Mouse (Mus musculus) limb, embryonic 15.5 days (tissue): Measurements from ENCODE around the gene Grik4. TPM values are rescaled to one million over a fixed set of nuclear protein-coding genes. Genes with fewer than 3 reads are reported as not detected.
"Not testable (repeated sequence)": the region's sequence is repeated elsewhere in the genome, so short reads cannot be mapped to it uniquely, and the experiment has no call there.

ENCODE experiments used
- ATAC-seq: fragments of 200-750 bp; cut with Nextera tagmentation; 2 replicates; pipeline ENCODE4 v1.8.0; 2017; ENCODE audit warnings: low read depth, moderate TSS enrichment; ENCODE audit not compliant: insufficient number of reproducible peaks, low FRiP score, low TSS enrichment
- H3K27ac ChIP-seq: fragments of 300-500 bp; sonication (generic); 2 replicates; pipeline ENCODE4 v1.5.1; 2015; ENCODE audit warnings: moderate library complexity, mild to moderate bottlenecking, inconsistent platforms
- H3K27me3 ChIP-seq: fragments of 300-500 bp; sonication (generic); 2 replicates; pipeline ENCODE4 v1.6.1; 2015; ENCODE audit warnings: inconsistent platforms
- H3K36me3 ChIP-seq: fragments of 300-500 bp; sonication (generic); 2 replicates; pipeline ENCODE4 v1.6.1; 2015; ENCODE audit warnings: inconsistent platforms
- H3K4me1 ChIP-seq: fragments of 300-500 bp; sonication (generic); 2 replicates; pipeline ENCODE4 v1.6.1; 2015; ENCODE audit warnings: inconsistent platforms
- H3K4me2 ChIP-seq: fragments of 300-500 bp; sonication (generic); 2 replicates; pipeline ENCODE4 v1.6.1; 2015; ENCODE audit warnings: mild to moderate bottlenecking, inconsistent platforms
- H3K4me3 ChIP-seq: fragments of 300-500 bp; sonication (generic); 2 replicates; pipeline ENCODE4 v1.5.1; 2015; ENCODE audit warnings: mild to moderate bottlenecking, inconsistent platforms
- H3K9ac ChIP-seq: fragments of 300-500 bp; sonication (generic); 2 replicates; pipeline ENCODE4 v1.6.1; 2015; ENCODE audit warnings: inconsistent platforms
- H3K9me3 ChIP-seq: fragments of 300-500 bp; sonication (generic); 2 replicates; pipeline ENCODE4 v1.6.1; 2016; ENCODE audit warnings: inconsistent platforms
- WGBS: fragments of 180-500 bp; shearing (Covaris S2); methylation state at CpG from one replicate; pipeline ENCODE4 v1.1.7; 2015; 5-methylcytosine and 5-hydroxymethylcytosine counted together
- polyA plus RNA-seq: library from polyadenylated mRNA; unstranded; fragments of >200 nt; fragmentation: Nextera tagmentation; extraction: Ambion mirVana; gene quantifications from 2 replicates; pipeline ENCODE4 v1.2.1, GENCODE M21; 2015

The Grik4 gene
- polyA plus RNA-seq, 1 experiment from 2014 or later: 1.4 TPM

- ATAC-seq: no peak
- H3K9ac ChIP-seq: no peak overlapping the region
Measured at GRCm38 (mm10) chr9:42792381-42792780, 151.9 kb downstream of the Grik4 start.

GRCm38 (mm10) chr9:42791779-42792178, 152.5 kb downstream of the Grik4 start:
- WGBS: 39% methylated on average over 12 of the region's 12 CpGs
- no peaks in the 10 kb centered on the region for H3K4me1 ChIP-seq
- ATAC-seq: no peak
- no peak overlapping the region for H3K9ac ChIP-seq
- H3K36me3 ChIP-seq: no peaks in the 10 kb centered on the region
- no peaks in the 10 kb centered on the region for H3K9me3 ChIP-seq
- H3K4me2 ChIP-seq: no peak overlapping the region
- no peak overlapping the region for H3K27ac ChIP-seq
- no peak overlapping the region for H3K4me3 ChIP-seq
- peaks cover 11% of the 10 kb centered on the region for H3K27me3 ChIP-seq

More at GRCm38 (mm10) chr9:42792381-42792780, 151.9 kb downstream of the Grik4 start:
- Histone ChIP-seq H3K27me3 (peaks cover 11% of the 10 kb centered on the region), H3K27ac (no peak overlapping the region), H3K36me3 (no peaks in the 10 kb centered on the region), H3K4me1 (no peaks in the 10 kb centered on the region), H3K4me3 (no peak overlapping the region), H3K9me3 (no peaks in the 10 kb centered on the region), H3K4me2 (no peak overlapping the region)
- 68% methylated on average over 5 of the region's 5 CpGs for WGBS

GRCm38 (mm10) chr9:42791346-42791745, 152.9 kb downstream of the Grik4 start:
- H3K4me1 ChIP-seq: no peaks in the 10 kb centered on the region
- WGBS: 58% methylated on average over 4 of the region's 4 CpGs
- H3K27me3 ChIP-seq: peaks cover 11% of the 10 kb centered on the region
- no peak overlapping the region for H3K4me3 ChIP-seq
- H3K36me3 ChIP-seq: no peaks in the 10 kb centered on the region
- ATAC-seq: no peak
- H3K9me3 ChIP-seq: no peaks in the 10 kb centered on the region
- H3K9ac ChIP-seq: no peak overlapping the region
- H3K4me2 ChIP-seq: no peak overlapping the region
- no peak overlapping the region for H3K27ac ChIP-seq

- H3K27me3 ChIP-seq: peaks cover 8% of the 10 kb centered on the region
- H3K4me3 ChIP-seq: no peak overlapping the region
- no peak overlapping the region for H3K9ac ChIP-seq
- no peaks in the 10 kb centered on the region for H3K9me3 ChIP-seq
- ATAC-seq: no peak
- no peak overlapping the region for H3K4me2 ChIP-seq
- 26% methylated on average over 8 of the region's 8 CpGs for WGBS
- no peak overlapping the region for H3K27ac ChIP-seq
- H3K4me1 ChIP-seq: no peaks in the 10 kb centered on the region
- no peaks in the 10 kb centered on the region for H3K36me3 ChIP-seq
Measured at GRCm38 (mm10) chr9:42788471-42788870, 155.8 kb downstream of the Grik4 start.

DNA sequence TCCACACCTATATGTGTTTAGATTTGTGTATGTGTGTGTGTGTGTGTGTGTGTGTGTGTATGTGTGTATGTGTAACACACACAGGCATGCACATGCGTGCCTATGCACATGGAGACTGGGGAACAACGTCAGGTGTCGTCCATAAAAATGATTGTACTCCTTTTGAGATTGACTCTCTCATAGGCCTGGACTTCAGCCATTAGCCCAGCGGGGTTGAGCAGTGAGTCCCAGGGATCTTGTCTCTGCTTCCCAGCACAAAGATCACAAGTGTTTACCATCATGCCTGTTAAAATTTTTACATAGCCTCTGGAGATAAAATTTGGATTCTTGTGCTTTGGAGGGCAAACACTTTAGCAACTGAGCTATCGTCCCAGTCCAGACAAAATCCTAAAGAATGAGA, 157.4 kb downstream of the Grik4 start:
- Histone ChIP-seq H3K4me1 (no peaks in the 10 kb centered on the region), H3K27me3 (no peaks in the 10 kb centered on the region), H3K4me3 (no peak overlapping the region), H3K4me2 (no peak overlapping the region), H3K9me3 (no peaks in the 10 kb centered on the region), H3K27ac (no peak overlapping the region), H3K36me3 (no peaks in the 10 kb centered on the region), H3K9ac (no peak overlapping the region)
- ATAC-seq: no peak
- 56% methylated on average over 5 of the region's 5 CpGs for WGBS

GRCm38 (mm10) chr9:42786286-42786685, 158.0 kb downstream of the Grik4 start:
- Histone ChIP-seq H3K27me3 (no peaks in the 10 kb centered on the region), H3K4me1 (no peaks in the 10 kb centered on the region), H3K36me3 (no peaks in the 10 kb centered on the region), H3K9ac (no peak overlapping the region), H3K4me2 (no peak overlapping the region), H3K4me3 (no peak overlapping the region), H3K27ac (no peak overlapping the region), H3K9me3 (no peaks in the 10 kb centered on the region)
- 69% methylated on average over 2 of the region's 2 CpGs for WGBS
- no peak for ATAC-seq

- H3K9ac ChIP-seq: no peak overlapping the region
- WGBS: 62% methylated on average over 10 of the region's 10 CpGs
- no peak overlapping the region for H3K27ac ChIP-seq
- no peaks in the 10 kb centered on the region for H3K27me3 ChIP-seq
- no peaks in the 10 kb centered on the region for H3K9me3 ChIP-seq
- no peak overlapping the region for H3K4me2 ChIP-seq
- no peaks in the 10 kb centered on the region for H3K4me1 ChIP-seq
- no peaks in the 10 kb centered on the region for H3K36me3 ChIP-seq
- no peak for ATAC-seq
- no peak overlapping the region for H3K4me3 ChIP-seq
Measured at GRCm38 (mm10) chr9:42785173-42785830, 159.0 kb downstream of the Grik4 start.

DNA sequence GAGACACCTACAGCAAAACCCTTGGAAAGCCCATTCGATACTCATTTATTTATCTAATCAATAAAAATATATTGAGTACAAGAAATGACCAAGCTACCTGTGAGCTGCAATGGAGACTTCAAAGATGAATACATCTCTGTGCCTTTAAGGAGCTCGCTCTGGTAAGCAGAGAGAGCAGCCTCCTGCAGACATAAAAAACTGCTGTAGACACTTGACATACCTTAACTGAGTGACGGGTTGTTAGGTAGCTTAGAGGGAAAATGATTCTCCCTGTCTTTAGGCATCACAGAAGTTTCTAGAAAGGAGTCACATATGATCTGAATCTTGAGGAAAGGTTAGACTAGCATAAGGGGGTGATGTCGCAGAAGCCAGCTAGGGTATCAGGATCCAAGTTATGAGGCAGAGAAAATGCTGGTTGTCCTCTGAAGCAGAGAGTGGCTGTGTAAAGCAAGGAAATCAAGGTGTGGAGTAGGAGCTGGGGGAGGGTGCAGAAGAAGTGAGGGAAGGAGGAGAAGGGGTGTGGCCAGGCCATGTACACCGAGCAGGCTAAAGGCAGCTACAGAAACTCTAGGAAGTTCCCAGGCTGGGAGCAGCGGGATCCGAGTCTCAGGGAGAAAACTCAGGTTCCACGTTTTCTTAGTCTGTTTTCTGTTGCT, 160.9 kb downstream of the Grik4 start:
- H3K4me2 ChIP-seq: no peak overlapping the region
- H3K4me3 ChIP-seq: no peak overlapping the region
- no peak overlapping the region for H3K9ac ChIP-seq
- no peak overlapping the region for H3K27ac ChIP-seq
- no peak for ATAC-seq
- no peaks in the 10 kb centered on the region for H3K36me3 ChIP-seq
- H3K9me3 ChIP-seq: no peaks in the 10 kb centered on the region
- peaks cover 6% of the 10 kb centered on the region; the same call in 1 of the 2 replicates for H3K27me3 ChIP-seq
- no peaks in the 10 kb centered on the region for H3K4me1 ChIP-seq
- WGBS: 32% methylated on average over 8 of the region's 8 CpGs

GRCm38 (mm10) chr9:42778471-42779263, 165.6 kb downstream of the Grik4 start:
- H3K4me1 ChIP-seq, H3K36me3 ChIP-seq, H3K9me3 ChIP-seq, H3K4me3 ChIP-seq, H3K4me2 ChIP-seq, H3K9ac ChIP-seq, H3K27ac ChIP-seq, ATAC-seq: not testable (repeated sequence)
- 29% methylated on average over 21 of the region's 21 CpGs for WGBS
- H3K27me3 ChIP-seq: peaks cover 26% of the 10 kb centered on the region

- Histone ChIP-seq H3K9me3 (no peaks in the 10 kb centered on the region), H3K4me2 (no peak overlapping the region), H3K4me1 (0 out of 2 replicates have a peak, but pooled peaks cover 3% of the 10 kb centered on the region), H3K4me3 (no peak overlapping the region), H3K9ac (no peak overlapping the region), H3K27me3 (peaks cover 26% of the 10 kb centered on the region), H3K36me3 (no peaks in the 10 kb centered on the region), H3K27ac (no peak overlapping the region)
- ATAC-seq: no peak
- WGBS: 32% methylated on average over 8 of the region's 8 CpGs
Measured at GRCm38 (mm10) chr9:42777913-42778312, 166.4 kb downstream of the Grik4 start.

GRCm38 (mm10) chr9:42776804-42777203, 167.5 kb downstream of the Grik4 start:
- Histone ChIP-seq H3K27me3 (peaks cover 26% of the 10 kb centered on the region), H3K9me3 (no peaks in the 10 kb centered on the region)

More at GRCm38 (mm10) chr9:42776804-42777203, 167.5 kb downstream of the Grik4 start:
- no peak for ATAC-seq
- Histone ChIP-seq H3K4me2 (no peak overlapping the region), H3K27ac (no peak overlapping the region), H3K36me3 (no peaks in the 10 kb centered on the region), H3K4me3 (no peak overlapping the region), H3K4me1 (0 out of 2 replicates have a peak, but pooled peaks cover 3% of the 10 kb centered on the region), H3K9ac (no peak overlapping the region)
- WGBS: 51% methylated on average over 9 of the region's 9 CpGs
